Mouse (Mus musculus): ENCODE measurements around the gene Abcb1b. TPM values are rescaled to one million over a fixed set of nuclear protein-coding genes. Genes with fewer than 3 reads are reported as not detected.

Gene Abcb1b
- polyA plus RNA-seq, 1 experiment from 2014 or later: 1.6 TPM

DNA sequence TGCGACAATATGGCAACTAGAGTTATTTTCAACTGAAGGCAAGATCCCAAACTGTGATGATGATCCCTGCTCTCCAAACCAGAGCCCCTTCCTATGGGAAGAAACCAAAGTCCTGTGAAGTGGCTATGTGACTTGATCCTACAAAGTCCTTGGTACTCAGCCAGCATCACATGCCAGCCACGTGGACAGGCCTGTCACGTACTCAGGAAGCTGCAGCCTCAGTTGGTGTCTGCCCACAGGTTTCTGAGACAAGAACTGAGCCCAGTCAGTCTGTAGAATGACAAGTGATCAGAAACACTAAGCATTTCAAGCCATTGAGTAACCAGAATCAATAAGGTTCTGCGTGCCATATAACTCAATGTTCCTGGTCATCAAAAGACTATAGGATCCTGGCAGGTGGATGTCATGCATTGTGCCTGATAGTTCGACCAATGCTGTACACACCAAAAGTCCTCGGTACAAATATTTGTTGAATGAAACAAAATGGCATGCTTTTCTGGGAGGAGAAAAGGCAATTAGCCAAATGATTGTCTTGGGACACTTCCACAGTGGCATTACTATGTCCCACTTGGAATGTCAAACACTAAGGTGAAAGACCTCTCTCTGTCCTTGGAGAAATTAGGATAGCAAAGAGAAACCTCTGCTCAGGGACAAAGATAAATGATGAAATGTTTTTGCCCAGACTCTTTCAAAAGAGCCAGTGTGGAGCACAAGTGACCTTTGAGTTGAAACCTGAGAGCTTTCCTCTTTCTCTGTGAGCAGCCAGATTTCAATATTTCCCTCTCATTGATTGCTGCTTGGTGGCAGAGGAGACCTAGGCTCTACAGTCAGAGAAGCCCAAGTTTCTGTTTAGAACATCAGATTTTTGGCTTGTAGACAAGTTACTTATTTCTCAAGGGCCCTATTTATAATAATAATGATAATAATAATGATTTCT lies 75.3 kb downstream of the Abcb1b start:
- no peak overlapping the region for H3K27ac ChIP-seq (ENCODE audit: low read length)
- no peak for ATAC-seq (ENCODE audit: insufficient number of reproducible peaks, insufficient read depth, low FRiP score, low read depth)
- no peak overlapping the region for H3K4me3 ChIP-seq (ENCODE audit: low read depth, low read length)
- H3K27me3 ChIP-seq (ENCODE audit: control insufficient read depth, insufficient read depth, low read length): no peaks in the 10 kb centered on the region
- 78% methylated on average over 6 of the region's 6 CpGs for WGBS
- no peak overlapping the region for H3K4me2 ChIP-seq (replicated peaks; ENCODE audit: low read depth, low read length)
- no peaks in the 10 kb centered on the region for H3K36me3 ChIP-seq (ENCODE audit: control insufficient read depth, insufficient read depth, low read length)
- no peaks in the 10 kb centered on the region for H3K9me3 ChIP-seq (ENCODE audit: control insufficient read depth, low read depth, low read length)
- H3K4me1 ChIP-seq (ENCODE audit: control insufficient read depth, insufficient read depth, low read length): no peaks in the 10 kb centered on the region
- H3K9ac ChIP-seq (replicated peaks; ENCODE audit: low read depth, low read length): no peak overlapping the region

DNA sequence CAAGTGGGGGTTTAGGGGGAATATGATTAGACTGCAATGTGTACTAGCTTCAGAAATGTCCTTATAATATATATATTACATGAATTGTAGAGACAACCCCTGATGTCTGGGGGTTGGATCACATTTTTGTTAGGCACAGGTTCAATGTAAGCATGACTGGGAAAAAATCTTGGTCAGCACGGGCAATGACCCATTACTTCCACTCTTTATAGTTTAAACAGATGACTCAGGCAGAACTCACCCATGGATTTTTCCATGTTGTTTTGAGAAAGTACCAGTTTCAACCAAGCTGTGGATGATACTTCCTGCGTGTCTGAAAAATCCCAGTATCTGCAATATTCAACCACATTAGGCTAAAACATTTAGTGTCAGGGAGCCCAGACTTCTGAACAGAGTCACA lies 79.1 kb downstream of the Abcb1b start:
- Histone ChIP-seq H3K4me2 (replicated peaks; ENCODE audit: low read depth, low read length) (no peak overlapping the region), H3K27me3 (ENCODE audit: control insufficient read depth, insufficient read depth, low read length) (no peaks in the 10 kb centered on the region), H3K27ac (ENCODE audit: low read length) (no peak overlapping the region), H3K4me1 (ENCODE audit: control insufficient read depth, insufficient read depth, low read length) (no peaks in the 10 kb centered on the region), H3K36me3 (ENCODE audit: control insufficient read depth, insufficient read depth, low read length) (no peaks in the 10 kb centered on the region), H3K9ac (replicated peaks; ENCODE audit: low read depth, low read length) (no peak overlapping the region), H3K4me3 (ENCODE audit: low read depth, low read length) (no peak overlapping the region), H3K9me3 (ENCODE audit: control insufficient read depth, low read depth, low read length) (no peaks in the 10 kb centered on the region)
- ATAC-seq (ENCODE audit: insufficient number of reproducible peaks, insufficient read depth, low FRiP score, low read depth): no peak
- WGBS: 77% methylated on average over 2 of the region's 2 CpGs

GRCm38 (mm10) chr5:8877800-8878199 lies 79.9 kb downstream of the Abcb1b start:
- ATAC-seq (ENCODE audit: insufficient number of reproducible peaks, insufficient read depth, low FRiP score, low read depth): no peak
- Histone ChIP-seq H3K4me1 (ENCODE audit: control insufficient read depth, insufficient read depth, low read length) (no peaks in the 10 kb centered on the region), H3K4me3 (ENCODE audit: low read depth, low read length) (no peak overlapping the region), H3K27ac (ENCODE audit: low read length) (no peak overlapping the region), H3K4me2 (replicated peaks; ENCODE audit: low read depth, low read length) (no peak overlapping the region), H3K36me3 (ENCODE audit: control insufficient read depth, insufficient read depth, low read length) (no peaks in the 10 kb centered on the region), H3K9ac (replicated peaks; ENCODE audit: low read depth, low read length) (no peak overlapping the region), H3K9me3 (ENCODE audit: control insufficient read depth, low read depth, low read length) (no peaks in the 10 kb centered on the region), H3K27me3 (ENCODE audit: control insufficient read depth, insufficient read depth, low read length) (no peaks in the 10 kb centered on the region)
- 68% methylated on average over 5 of the region's 5 CpGs for WGBS

- Histone ChIP-seq H3K27me3 (ENCODE audit: control insufficient read depth, insufficient read depth, low read length) (no peaks in the 10 kb centered on the region), H3K36me3 (ENCODE audit: control insufficient read depth, insufficient read depth, low read length) (no peaks in the 10 kb centered on the region), H3K9me3 (ENCODE audit: control insufficient read depth, low read depth, low read length) (no peaks in the 10 kb centered on the region), H3K27ac (ENCODE audit: low read length) (no peak overlapping the region), H3K4me2 (replicated peaks; ENCODE audit: low read depth, low read length) (no peak overlapping the region), H3K9ac (replicated peaks; ENCODE audit: low read depth, low read length) (no peak overlapping the region), H3K4me3 (ENCODE audit: low read depth, low read length) (no peak overlapping the region), H3K4me1 (ENCODE audit: control insufficient read depth, insufficient read depth, low read length) (no peaks in the 10 kb centered on the region)
- WGBS: 88% methylated on average over 2 of the region's 2 CpGs
- no peak for ATAC-seq (ENCODE audit: insufficient number of reproducible peaks, insufficient read depth, low FRiP score, low read depth)
Observed at GRCm38 (mm10) chr5:8885837-8886236, 87.9 kb downstream of the Abcb1b start.

DNA sequence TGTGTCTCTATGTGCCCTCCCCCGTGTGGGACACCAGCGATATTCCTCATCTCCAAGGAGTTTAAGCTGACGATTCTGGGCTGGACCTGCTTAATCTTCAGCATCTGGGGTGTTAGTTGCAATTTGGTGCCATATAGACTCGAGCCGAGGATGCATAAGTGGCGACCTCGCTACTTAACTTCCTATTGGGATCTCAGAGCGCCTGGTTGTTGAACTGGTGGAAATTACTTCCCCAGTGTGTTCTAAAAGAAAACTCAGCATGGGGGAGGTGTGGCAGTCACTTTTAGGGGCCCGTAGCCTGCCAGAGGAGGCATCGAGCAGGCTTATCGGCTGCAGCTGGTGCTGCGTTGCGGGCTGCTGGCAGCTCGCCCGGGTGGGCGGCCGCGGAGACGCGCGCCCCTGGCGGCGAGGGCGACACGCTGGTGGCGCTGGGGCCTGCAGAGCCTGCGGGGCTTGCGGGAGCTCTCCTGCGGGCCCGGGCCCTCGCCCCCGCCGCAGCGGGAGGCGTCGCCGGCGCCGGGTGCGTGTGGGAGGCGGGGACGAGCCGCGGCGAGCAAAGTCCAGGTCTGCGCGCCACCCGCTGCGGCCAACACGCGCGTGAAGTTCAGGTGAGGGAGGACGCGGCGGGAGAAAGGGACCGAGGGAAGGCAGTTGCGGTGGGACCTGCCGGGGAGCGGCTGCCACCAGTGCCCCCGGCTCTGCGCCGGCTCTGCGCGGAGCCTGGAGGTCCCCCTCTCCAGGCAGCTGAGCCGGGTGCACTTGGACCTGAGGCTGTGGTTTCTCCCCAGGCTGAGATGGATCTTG lies 95.6 kb downstream of the Abcb1b start, which contains the start of gene Abcb4:
Abcb4 (plus strand) TSS at position 418 of the 804 bp plus-strand sequence.
- ATAC-seq (ENCODE audit: insufficient number of reproducible peaks, insufficient read depth, low FRiP score, low read depth): peak; percentile 87
- Histone ChIP-seq H3K4me1 (ENCODE audit: control insufficient read depth, insufficient read depth, low read length) (no peaks in the 10 kb centered on the region), H3K4me2 (replicated peaks; ENCODE audit: low read depth, low read length) (peak within 1 kb of the TSS; percentile 96), H3K9me3 (ENCODE audit: control insufficient read depth, low read depth, low read length) (no peaks in the 10 kb centered on the region), H3K4me3 (ENCODE audit: low read depth, low read length) (peak within 1 kb of the TSS; percentile 57), H3K27ac (ENCODE audit: low read length) (no peak within 1 kb of the TSS), H3K36me3 (ENCODE audit: control insufficient read depth, insufficient read depth, low read length) (no peaks in the 10 kb centered on the region), H3K9ac (replicated peaks; ENCODE audit: low read depth, low read length) (no peak within 1 kb of the TSS; the same call in 1 of the 2 replicates), H3K27me3 (ENCODE audit: control insufficient read depth, insufficient read depth, low read length) (no peaks in the 10 kb centered on the region)
- under 1% methylated on average over 54 of the region's 65 CpGs for WGBS

DNA sequence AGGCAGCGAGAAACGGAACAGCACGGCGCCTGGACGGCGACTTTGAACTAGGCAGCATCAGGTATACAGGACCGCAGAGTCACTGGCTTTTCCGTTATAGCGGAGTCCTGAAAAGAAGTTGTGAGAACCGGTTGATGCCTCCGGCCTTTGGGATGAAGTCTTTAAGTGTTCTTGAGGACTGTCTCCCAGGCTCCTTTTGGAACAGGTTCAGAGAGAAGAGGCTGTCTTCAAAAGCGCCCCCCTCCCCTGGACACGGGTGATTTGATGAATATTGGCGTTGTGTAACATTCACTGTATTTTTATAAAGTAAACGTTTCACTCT lies 96.1 kb downstream of the Abcb1b start:
- ATAC-seq (ENCODE audit: insufficient number of reproducible peaks, insufficient read depth, low FRiP score, low read depth): no peak
- no peaks in the 10 kb centered on the region for H3K36me3 ChIP-seq (ENCODE audit: control insufficient read depth, insufficient read depth, low read length)
- no peak overlapping the region for H3K9ac ChIP-seq (replicated peaks; ENCODE audit: low read depth, low read length)
- H3K4me3 ChIP-seq (ENCODE audit: low read depth, low read length): peak overlapping the region; percentile 57
- H3K9me3 ChIP-seq (ENCODE audit: control insufficient read depth, low read depth, low read length): no peaks in the 10 kb centered on the region
- H3K27ac ChIP-seq (ENCODE audit: low read length): no peak overlapping the region
- H3K27me3 ChIP-seq (ENCODE audit: control insufficient read depth, insufficient read depth, low read length): no peaks in the 10 kb centered on the region
- 7% methylated on average over 15 of the region's 15 CpGs for WGBS
- peak overlapping the region; percentile 96 for H3K4me2 ChIP-seq (replicated peaks; ENCODE audit: low read depth, low read length)
- H3K4me1 ChIP-seq (ENCODE audit: control insufficient read depth, insufficient read depth, low read length): no peaks in the 10 kb centered on the region

DNA sequence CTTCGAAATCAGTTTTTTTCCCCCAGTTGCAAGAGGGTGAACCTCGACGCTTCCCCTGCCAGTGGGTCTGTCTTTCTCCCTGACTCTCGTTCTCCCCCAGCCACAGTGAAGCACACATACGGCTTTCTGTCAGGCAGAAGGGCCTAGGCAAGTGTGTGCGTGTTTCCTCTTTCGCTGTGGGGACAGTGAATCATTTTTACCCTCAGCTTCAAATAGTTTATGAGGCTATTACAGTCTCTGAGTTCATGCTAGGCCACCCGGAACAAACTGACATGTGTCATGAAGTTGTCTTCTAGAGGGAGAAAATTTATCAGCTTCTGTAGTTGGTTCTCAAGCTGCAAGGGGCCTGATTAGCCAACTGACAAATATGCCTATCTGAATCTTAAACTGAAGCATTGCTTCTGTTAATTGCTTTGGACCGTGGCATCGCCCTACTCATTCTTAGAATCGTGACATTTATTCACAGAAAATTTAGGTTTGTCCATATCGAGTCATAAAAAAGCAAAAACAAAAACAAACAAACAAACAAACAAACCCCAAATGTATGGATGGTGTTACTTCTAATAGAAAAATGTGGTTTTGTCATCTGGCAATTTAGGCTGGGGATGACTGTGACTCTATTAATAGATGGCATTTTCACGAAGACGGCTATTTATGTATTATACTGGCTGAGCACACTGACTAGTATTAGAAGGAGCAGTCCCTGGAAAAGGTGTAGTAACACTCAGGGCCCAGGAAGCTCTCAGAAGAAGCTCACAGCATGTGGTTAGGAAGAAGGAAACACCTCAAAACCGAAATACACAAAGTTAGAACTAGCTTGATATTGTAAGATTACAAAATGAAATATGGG lies 96.9 kb downstream of the Abcb1b start:
- no peak overlapping the region for H3K4me2 ChIP-seq (replicated peaks; ENCODE audit: low read depth, low read length)
- H3K9ac ChIP-seq (replicated peaks; ENCODE audit: low read depth, low read length): no peak overlapping the region
- no peaks in the 10 kb centered on the region for H3K27me3 ChIP-seq (ENCODE audit: control insufficient read depth, insufficient read depth, low read length)
- no peaks in the 10 kb centered on the region for H3K4me1 ChIP-seq (ENCODE audit: control insufficient read depth, insufficient read depth, low read length)
- H3K4me3 ChIP-seq (ENCODE audit: low read depth, low read length): no peak overlapping the region
- no peaks in the 10 kb centered on the region for H3K36me3 ChIP-seq (ENCODE audit: control insufficient read depth, insufficient read depth, low read length)
- H3K9me3 ChIP-seq (ENCODE audit: control insufficient read depth, low read depth, low read length): no peaks in the 10 kb centered on the region
- no peak for ATAC-seq (ENCODE audit: insufficient number of reproducible peaks, insufficient read depth, low FRiP score, low read depth)
- no peak overlapping the region for H3K27ac ChIP-seq (ENCODE audit: low read length)
- 70% methylated on average over 15 of the region's 15 CpGs for WGBS

GRCm38 (mm10) chr5:8896198-8896597 lies 98.3 kb downstream of the Abcb1b start:
- H3K27ac ChIP-seq (ENCODE audit: low read length): no peak overlapping the region
- whole genome bisulfite sequencing: 77% methylated on average over 1 of the region's 1 CpGs
- no peak overlapping the region for H3K4me3 ChIP-seq (ENCODE audit: low read depth, low read length)
- no peaks in the 10 kb centered on the region for H3K36me3 ChIP-seq (ENCODE audit: control insufficient read depth, insufficient read depth, low read length)
- H3K4me2 ChIP-seq (replicated peaks; ENCODE audit: low read depth, low read length): no peak overlapping the region
- no peak for ATAC-seq (ENCODE audit: insufficient number of reproducible peaks, insufficient read depth, low FRiP score, low read depth)
- no peaks in the 10 kb centered on the region for H3K4me1 ChIP-seq (ENCODE audit: control insufficient read depth, insufficient read depth, low read length)
- H3K9me3 ChIP-seq (ENCODE audit: control insufficient read depth, low read depth, low read length): no peaks in the 10 kb centered on the region
- H3K9ac ChIP-seq (replicated peaks; ENCODE audit: low read depth, low read length): no peak overlapping the region
- no peaks in the 10 kb centered on the region for H3K27me3 ChIP-seq (ENCODE audit: control insufficient read depth, insufficient read depth, low read length)
